In the genomic region with DNA sequence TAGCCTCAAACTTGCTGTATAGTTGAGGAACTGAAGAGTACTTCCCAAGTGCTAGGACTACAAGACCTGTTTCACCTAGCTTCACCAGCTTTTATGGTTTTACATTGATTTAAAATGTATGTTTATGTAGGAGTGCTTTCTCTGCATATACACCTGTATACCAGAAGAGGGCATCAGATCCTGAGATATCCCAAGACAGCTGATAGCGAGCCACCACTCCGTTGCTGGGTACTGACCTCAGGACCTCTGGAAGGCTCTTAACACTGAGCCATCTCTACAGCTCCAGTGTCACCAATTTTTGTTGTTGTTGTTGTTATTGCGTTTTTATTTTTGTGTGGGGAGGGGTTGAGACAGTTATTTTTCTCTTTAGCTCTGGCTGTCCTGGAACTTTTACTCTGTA, we compare ENCODE assay signal across 8 mouse cellular contexts. TPM values are rescaled to one million over a fixed set of nuclear protein-coding genes. Genes with fewer than 3 reads are reported as not detected.
A peak's percentile ranks its signal among the peaks of the same experiment; 100 is the strongest.
DNase-seq lines count a peak whose midpoint lies in the region; ATAC-seq and TF ChIP-seq lines count a peak whose summit lies in the region.

No protein-coding gene starts in this region.

- 4% methylated on average over 3 of the region's 3 CpGs for WGBS in lung, embryonic 14.5 days
- WGBS in neural tube, embryonic 13.5 days: 0% methylated on average over 3 of the region's 3 CpGs

- no peak for TF ChIP-seq POLR2A in brain, embryonic 14.5 days (IDR thresholded peaks at IDR 0.05; ENCODE audit: borderline replicate concordance, extremely low read depth, insufficient read depth, insufficient read length, poor library complexity, severe bottlenecking)

- no peaks in the 10 kb centered on the region for H3K9me3 ChIP-seq in lung, embryonic 14.5 days (ENCODE audit: low read depth, low read length)
- no peaks in the 10 kb centered on the region for H3K9me3 ChIP-seq in neural tube, embryonic 13.5 days

- H3K36me3 ChIP-seq in lung, embryonic 14.5 days (ENCODE audit: insufficient read depth): no peaks in the 10 kb centered on the region
- no peaks in the 10 kb centered on the region for H3K36me3 ChIP-seq in neural tube, embryonic 13.5 days

- no peak overlapping the region for H3K27ac ChIP-seq in lung, embryonic 14.5 days (ENCODE audit: low read depth)
- H3K27ac ChIP-seq in neural tube, embryonic 13.5 days (replicated peaks): no peak overlapping the region

- H3K27me3 ChIP-seq in lung, embryonic 14.5 days (ENCODE audit: insufficient read depth, low read length): no peaks in the 10 kb centered on the region
- 0 out of 2 replicates have a peak, but pooled peaks cover 7% of the 10 kb centered on the region for H3K27me3 ChIP-seq in neural tube, embryonic 13.5 days

- H3K4me3 ChIP-seq in lung, embryonic 14.5 days (ENCODE audit: low read depth, low read length): no peak overlapping the region
- H3K4me3 ChIP-seq in neural tube, embryonic 13.5 days: no peak overlapping the region

- H3K9ac ChIP-seq in lung, embryonic 14.5 days: no peak overlapping the region
- no peak overlapping the region for H3K9ac ChIP-seq in neural tube, embryonic 13.5 days

- H3K4me1 ChIP-seq in lung, embryonic 14.5 days (ENCODE audit: insufficient read depth): no peaks in the 10 kb centered on the region
- H3K4me1 ChIP-seq in neural tube, embryonic 13.5 days (replicated peaks): 0 out of 2 replicates have a peak, but pooled peaks cover under 1% of the 10 kb centered on the region

- no peak overlapping the region for H3K4me2 ChIP-seq in lung, embryonic 14.5 days
- H3K4me2 ChIP-seq in neural tube, embryonic 13.5 days: no peak overlapping the region

- DNase-seq in cerebellum, postnatal 14 days: peak; percentile 26 to 27
- DNase-seq in cerebellum, postnatal 4 days (ENCODE audit: low spot score in 2 of 2): no peak
- peak; percentile 36 for DNase-seq in lung, embryonic 14.5 days
- no peak for DNase-seq in lung, adult 18-20 months
- peak; percentile 53 for DNase-seq in brain, embryonic 14.5 days (ENCODE audit: low read depth)
- DNase-seq in urinary bladder, postnatal 36 days (ENCODE audit: low spot score in 2 of 2): no peak
- DNase-seq in MN1 (ENCODE audit: low spot score): no peak

- ATAC-seq in lung, embryonic 14.5 days (ENCODE audit: insufficient read depth): no peak
- peak; percentile 62; the same call in 1 of the 2 replicates for ATAC-seq in neural tube, embryonic 13.5 days (ENCODE audit: low read depth)

- TF ChIP-seq CTCF in lung, embryonic 14.5 days (IDR thresholded peaks at IDR 0.05; ENCODE audit: low read depth): peak; percentile 60
- TF ChIP-seq CTCF in brain, embryonic 14.5 days (IDR thresholded peaks at IDR 0.05; ENCODE audit: borderline replicate concordance, extremely low read depth, insufficient read depth, insufficient read length): peak; percentile 43; the same call in 1 of the 2 replicates

RNA-seq across cellular contexts. Expression of gene Ddx3x, which starts 55.9 kb away (rescaled TPM):
- 145 and 164 TPM in 2 replicates for polyA plus RNA-seq in lung, embryonic 14.5 days (2014; fragmentation: Nextera tagmentation; extraction: Ambion mirVana)
- polyA plus RNA-seq in brain, embryonic 14.5 days (2012; rRNA removed): 77.0 and 126 TPM in 2 replicates
- polyA plus RNA-seq in neural tube, embryonic 13.5 days (2015; fragmentation: Nextera tagmentation; extraction: Ambion mirVana): 107 and 114 TPM in 2 replicates

Comparison
In these comparisons a context has a peak if more than half of its experiments do, and no peak if none do; other contexts are left out.
1. DNase-seq: peak in cerebellum, postnatal 14 days (2 of 2), lung, embryonic 14.5 days (single experiment) and brain, embryonic 14.5 days (single experiment); none in cerebellum, postnatal 4 days (0 of 2), lung, adult 18-20 months (0 of 2), urinary bladder, postnatal 36 days (0 of 2) and MN1 (single experiment).